Mouse (Mus musculus): ENCODE measurements at regions not wholly inside any gene's neighbourhood (a gene's known extent, or its start where the extent isn't known, plus 50 kb on each side); places are given as distances from the start of the nearest gene placed in this dataset.
A peak's percentile ranks its signal among the peaks of the same experiment; 100 is the strongest.

DNA sequence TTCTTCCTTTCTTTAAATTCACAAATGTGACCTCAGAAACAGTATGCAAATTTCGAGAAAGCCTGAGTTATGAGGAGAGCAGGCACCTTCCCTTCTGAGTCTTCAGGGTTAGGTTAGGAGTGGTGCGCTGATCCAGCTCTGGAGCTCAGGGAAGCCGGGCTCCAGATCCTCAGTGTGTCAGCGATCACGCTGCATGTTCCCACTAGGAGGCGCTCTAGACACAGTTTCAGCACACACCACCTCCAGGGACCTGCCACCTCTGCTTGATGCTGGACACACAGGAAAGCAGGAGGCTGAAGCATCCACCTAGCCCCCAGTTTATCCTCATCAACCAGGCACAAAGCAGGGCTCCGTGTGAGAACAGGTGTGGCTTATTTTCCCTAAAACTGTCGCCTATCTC, 165.6 kb downstream of the Glrx3 start:
- no peak overlapping the region for H3K4me3 ChIP-seq
- H3K27ac ChIP-seq = no peak overlapping the region
- TF ChIP-seq CTCF (conservative IDR thresholded peaks at IDR 0.05) = peak; percentile 88
- DNase-seq (ENCODE audit: low spot score in 2 of 2) = peak; percentile 61 to 86

DNA sequence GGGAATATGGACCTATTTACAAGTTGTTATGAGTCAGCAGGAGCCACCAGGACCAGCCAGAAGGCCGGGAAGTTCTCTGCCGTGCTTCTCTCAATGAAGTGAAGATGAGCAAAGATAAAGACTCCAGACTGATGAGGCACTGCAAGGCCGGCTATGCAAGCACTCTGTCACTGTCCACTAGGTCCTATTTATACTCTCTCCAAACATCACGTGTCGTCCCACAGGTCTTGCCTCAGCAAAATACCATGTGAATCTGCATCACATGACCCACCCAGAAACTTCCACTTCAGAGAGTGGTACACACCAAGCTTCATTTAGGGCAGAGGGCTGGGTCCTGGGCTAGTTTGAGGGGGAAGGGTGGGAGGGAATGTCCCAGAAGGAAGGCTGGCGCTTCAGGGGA, 172.3 kb downstream of the Glrx3 start:
- DNase-seq (ENCODE audit: low spot score in 2 of 2) = no peak
- no peak for TF ChIP-seq CTCF (conservative IDR thresholded peaks at IDR 0.05)
- H3K27ac ChIP-seq = no peak overlapping the region
- H3K4me3 ChIP-seq = no peak overlapping the region

DNA sequence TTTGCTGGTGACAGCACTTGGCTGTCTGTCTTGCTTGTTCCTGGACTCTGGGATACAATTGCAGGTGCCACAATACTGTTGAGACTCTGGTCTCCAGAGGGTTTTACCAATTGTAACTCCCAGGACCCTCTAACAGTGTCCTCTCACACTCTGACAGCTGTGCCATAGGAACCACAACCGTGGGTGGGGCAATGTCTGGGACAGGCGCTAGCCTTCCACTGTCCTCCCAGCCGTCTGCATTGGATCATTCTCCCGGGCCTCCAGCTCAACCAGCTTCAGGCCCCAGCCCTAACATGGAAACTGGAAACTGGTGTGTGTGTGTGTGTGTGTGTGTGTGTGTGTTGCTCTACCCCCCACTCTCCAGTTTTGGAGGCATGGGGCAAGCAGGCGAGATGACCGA, 173.9 kb downstream of the Glrx3 start:
- H3K27ac ChIP-seq = no peak overlapping the region
- no peak for DNase-seq (ENCODE audit: low spot score in 2 of 2)
- no peak overlapping the region for H3K4me3 ChIP-seq
- TF ChIP-seq CTCF (conservative IDR thresholded peaks at IDR 0.05) = no peak

DNA sequence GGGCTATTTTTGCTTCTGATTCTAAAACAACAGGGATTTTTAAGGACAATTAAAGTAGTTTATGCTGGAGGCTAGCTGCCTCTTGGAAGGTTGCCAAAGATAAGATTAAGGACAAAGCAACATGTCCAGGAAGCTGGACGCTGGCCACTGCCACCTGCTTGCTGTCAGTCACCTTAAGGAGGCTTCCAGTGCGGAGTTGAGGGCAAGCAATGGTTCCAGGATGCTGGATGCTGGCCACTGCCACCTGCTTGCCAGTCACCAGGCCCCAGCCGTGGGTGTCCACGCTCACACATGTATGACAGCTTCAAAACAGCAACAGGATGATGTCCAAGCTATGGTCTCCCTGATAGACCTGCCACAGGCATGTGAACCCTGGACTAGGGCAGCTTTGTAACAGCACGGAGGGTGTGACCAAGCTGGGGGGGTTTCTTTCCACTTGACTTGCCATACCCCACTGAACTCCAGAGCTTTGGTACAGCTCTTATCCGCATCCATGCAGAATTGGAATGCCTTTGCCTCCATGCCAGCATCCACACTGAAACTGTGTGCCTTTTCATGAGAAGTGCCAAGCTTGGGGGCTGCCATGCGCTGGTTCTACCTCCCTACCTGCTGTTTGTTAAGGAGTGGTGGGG, 174.6 kb downstream of the Glrx3 start:
- no peak for TF ChIP-seq CTCF (conservative IDR thresholded peaks at IDR 0.05)
- Histone ChIP-seq H3K4me3 (no peak overlapping the region), H3K27ac (no peak overlapping the region)
- DNase-seq (ENCODE audit: low spot score in 2 of 2) = no peak

DNA sequence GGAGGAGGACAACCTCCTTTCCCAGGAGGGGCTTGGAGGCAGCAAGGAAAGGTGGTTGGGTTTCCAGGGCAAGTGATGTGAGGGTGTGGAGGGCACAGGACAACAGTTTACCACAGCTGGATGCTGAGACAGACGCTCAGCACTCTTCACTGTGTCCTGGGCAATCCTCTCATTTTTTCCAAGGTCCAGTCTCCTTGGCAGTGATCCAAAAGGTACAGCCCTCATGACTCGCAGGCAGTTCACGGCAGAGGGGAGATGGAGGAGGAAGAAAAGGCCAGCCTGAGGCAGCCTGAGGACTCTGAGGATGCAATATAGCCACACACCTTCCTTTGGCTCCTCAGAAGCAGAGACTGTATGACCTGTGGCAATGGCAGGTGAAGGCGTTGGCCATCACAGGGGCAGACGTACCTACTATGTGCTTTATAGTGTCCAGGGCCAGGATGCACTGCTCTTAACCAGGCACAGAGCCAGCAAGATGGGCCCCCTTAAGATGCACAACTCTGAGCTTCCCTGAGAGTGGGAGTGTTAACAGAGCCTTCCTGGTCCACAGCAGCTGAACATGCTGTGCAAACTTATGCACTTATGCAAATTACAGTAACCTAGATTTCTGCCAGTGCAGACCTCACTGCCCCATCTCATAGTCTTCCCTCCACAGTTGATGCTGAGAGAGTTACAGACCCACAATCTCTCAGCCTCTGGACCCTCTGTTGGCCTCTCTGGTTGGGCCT, 181.2 kb downstream of the Glrx3 start:
- no peak for TF ChIP-seq CTCF (conservative IDR thresholded peaks at IDR 0.05)
- Histone ChIP-seq H3K27ac (no peak overlapping the region), H3K4me3 (no peak overlapping the region)
- DNase-seq (ENCODE audit: low spot score in 2 of 2) = no peak

DNA sequence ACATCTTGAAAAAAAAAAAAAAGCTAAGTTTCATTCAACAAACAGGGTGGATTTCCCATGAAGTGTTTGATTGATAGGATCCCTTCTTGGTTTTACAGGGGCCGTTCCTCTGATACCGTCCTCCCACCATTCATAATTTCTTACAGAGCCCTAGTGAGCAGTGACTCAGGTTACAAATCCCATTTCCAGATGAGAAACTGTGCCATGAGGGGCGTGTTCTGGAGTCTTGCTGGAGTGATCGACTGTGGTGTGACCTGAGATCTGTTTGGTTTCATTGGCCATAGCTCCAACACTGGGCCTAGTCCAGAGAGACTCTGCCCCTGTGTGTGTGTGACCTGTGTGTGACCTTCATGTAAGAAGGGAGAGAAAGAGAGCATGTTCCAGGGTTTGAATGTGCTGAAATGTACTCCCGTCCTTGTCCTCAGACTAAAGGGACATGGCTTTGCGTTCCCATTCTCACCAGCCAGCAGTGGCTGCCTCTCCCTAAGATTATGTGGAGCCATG, 181.9 kb downstream of the Glrx3 start:
- no peak for TF ChIP-seq CTCF (conservative IDR thresholded peaks at IDR 0.05)
- Histone ChIP-seq H3K27ac (no peak overlapping the region), H3K4me3 (no peak overlapping the region)
- DNase-seq (ENCODE audit: low spot score in 2 of 2) = no peak

DNA sequence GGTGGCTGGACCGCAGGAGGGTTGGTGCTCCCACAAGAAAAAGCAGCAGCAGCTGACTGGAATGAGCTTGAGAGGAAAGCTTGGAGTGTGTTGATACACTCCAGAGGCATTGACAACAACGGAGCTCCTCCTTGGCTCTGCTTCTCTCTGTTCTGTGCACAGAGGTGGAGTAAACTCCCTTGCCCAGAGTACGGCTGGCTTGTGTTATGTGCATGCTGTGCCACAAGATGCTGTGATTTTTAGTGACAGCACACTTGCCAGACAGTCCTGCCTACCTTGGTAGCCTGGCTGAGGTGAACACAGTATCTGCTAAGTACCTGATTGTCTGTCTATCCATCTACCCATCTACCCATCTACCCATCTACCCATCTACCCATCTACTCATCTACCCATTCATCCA, 190.9 kb downstream of the Glrx3 start:
- no peak for DNase-seq (ENCODE audit: low spot score in 2 of 2)
- no peak for TF ChIP-seq CTCF (conservative IDR thresholded peaks at IDR 0.05)
- Histone ChIP-seq H3K27ac (no peak overlapping the region), H3K4me3 (no peak overlapping the region)

DNA sequence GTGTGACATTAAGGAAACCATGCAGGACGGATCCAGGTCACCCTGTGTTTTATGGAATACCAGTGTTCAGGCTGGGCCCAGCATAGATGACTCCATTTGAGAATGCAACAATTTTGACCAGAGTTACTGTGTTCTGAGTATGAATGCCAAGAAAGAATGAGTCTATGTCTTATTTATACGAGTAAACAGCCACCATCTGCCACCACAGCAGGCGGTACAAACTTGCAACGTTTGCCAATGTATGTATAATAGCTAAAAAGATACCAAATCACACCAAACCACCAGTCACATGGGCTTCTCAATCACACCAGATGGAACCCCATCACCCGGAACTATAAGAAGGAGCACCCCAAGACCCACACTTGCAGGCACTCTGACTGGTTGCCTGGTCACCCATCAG, 192.1 kb downstream of the Glrx3 start:
- H3K4me3 ChIP-seq = no peak overlapping the region
- TF ChIP-seq CTCF (conservative IDR thresholded peaks at IDR 0.05) = no peak
- peak; percentile 52 to 61 for DNase-seq (ENCODE audit: low spot score in 2 of 2)

DNA sequence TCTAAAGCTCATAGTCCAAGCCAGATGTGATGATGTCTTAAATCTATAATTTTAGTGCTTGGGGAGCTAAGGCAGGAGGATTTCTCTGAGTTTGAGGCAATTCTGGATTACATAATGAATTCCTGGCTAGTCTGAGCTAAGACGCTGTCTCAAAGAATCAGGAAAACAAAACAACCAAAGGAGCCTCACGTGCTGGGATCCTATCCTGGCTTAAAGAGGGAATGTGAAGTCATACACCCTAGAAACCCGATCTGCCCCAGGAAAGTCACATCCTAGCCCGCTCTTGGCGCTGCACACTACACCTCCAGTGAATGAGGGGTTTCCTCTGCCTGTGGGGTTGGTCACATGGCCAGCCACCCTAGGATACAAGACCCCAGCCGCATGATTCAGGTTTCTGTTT, 211.2 kb downstream of the Glrx3 start:
- Histone ChIP-seq H3K27ac (no peak overlapping the region), H3K4me3 (no peak overlapping the region)
- no peak for TF ChIP-seq CTCF (conservative IDR thresholded peaks at IDR 0.05)
- no peak for DNase-seq (ENCODE audit: low spot score in 2 of 2)

More for the DNA sequence above, 192.1 kb downstream of the Glrx3 start:
- peak overlapping the region; percentile 28; the same call in 1 of the 2 replicates for H3K27ac ChIP-seq

DNA sequence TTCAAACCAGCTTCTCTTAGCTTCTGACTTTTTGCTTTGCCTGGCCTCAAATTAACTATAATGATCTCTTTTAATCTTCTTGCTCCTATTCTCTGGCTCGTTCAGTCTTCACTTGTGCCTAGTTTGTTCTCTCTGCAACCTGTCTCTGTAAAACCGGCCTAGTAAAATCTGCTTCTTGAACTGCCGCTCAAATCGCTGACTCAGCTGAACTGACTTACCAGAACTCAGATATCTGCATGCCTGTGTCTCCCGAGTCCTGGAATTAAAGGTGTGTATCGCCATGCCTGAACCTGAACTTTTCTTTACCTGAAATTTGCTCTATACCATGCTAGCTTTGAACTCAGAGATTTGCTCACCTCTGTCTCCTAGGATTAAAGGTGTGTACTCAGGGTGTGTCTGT, 212.2 kb downstream of the Glrx3 start:
- DNase-seq (ENCODE audit: low spot score in 2 of 2) = no peak
- H3K27ac ChIP-seq = no peak overlapping the region
- no peak overlapping the region for H3K4me3 ChIP-seq
- TF ChIP-seq CTCF (conservative IDR thresholded peaks at IDR 0.05) = no peak

DNA sequence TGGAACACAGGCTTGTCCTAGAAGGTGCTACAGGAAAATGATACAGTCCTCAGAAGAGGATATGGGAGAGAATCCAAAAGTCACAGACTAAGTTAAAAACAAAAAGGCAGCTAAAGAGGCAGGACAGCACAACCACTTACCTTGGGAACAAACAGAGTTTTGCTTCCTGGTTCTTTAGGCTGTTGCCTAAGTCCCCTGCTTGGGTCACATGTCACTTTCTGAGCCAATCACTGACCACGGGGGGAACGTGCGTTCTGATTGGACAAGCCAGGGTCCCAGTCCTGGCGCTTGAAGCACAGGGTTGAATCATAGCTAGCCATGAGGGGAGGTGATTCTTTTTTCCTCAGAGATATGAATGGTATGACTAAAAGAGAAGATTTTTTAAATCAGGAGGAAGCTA, 216.4 kb downstream of the Glrx3 start:
- TF ChIP-seq CTCF (conservative IDR thresholded peaks at IDR 0.05) = no peak
- no peak for DNase-seq (ENCODE audit: low spot score in 2 of 2)

DNA sequence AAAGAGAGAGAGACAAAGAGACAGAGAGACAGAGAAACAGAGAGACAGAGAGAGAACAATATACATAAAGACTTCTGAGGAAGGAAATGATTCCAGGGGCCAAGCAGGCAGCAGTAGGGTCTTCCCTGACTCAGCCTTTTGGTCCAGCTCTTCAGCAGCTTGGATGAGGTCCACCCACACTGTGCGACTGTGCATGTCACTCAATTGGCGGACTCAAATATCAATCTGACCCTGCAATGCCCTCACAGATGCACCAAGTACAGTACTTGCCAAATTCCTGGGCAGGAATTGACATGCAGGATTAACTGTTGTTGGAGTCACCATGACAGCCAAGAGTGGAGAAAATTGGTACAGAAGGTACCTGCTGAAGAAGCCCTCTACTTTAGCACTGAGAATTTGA, 229.8 kb downstream of the Glrx3 start:
- no peak for TF ChIP-seq CTCF (conservative IDR thresholded peaks at IDR 0.05)
- no peak overlapping the region for H3K4me3 ChIP-seq
- DNase-seq (ENCODE audit: low spot score in 2 of 2) = no peak
- no peak overlapping the region for H3K27ac ChIP-seq

More for the DNA sequence above, 216.4 kb downstream of the Glrx3 start:
- Histone ChIP-seq H3K4me3 (no peak overlapping the region), H3K27ac (no peak overlapping the region)

DNA sequence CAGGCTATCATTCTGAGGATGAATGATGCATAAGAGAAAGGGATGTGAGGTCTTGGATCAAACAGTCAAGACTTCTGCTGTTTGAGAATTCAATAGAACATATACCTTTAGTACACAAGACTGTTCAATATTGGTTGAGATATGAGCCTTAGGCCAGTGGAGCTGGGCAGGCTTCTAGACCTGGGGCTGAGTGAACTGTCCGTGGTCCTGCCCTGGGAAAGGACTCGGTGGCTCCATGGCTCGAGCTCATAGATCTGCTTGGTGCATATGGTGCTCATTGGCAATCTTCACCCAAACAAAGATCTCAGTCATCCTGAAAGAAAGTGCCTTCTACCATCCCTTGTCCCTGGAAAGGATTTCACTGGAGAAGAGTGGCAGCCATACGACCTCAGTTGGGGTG, 233.7 kb downstream of the Glrx3 start:
- H3K4me3 ChIP-seq = no peak overlapping the region
- H3K27ac ChIP-seq = no peak overlapping the region
- no peak for TF ChIP-seq CTCF (conservative IDR thresholded peaks at IDR 0.05)
- no peak for DNase-seq (ENCODE audit: low spot score in 2 of 2)

DNA sequence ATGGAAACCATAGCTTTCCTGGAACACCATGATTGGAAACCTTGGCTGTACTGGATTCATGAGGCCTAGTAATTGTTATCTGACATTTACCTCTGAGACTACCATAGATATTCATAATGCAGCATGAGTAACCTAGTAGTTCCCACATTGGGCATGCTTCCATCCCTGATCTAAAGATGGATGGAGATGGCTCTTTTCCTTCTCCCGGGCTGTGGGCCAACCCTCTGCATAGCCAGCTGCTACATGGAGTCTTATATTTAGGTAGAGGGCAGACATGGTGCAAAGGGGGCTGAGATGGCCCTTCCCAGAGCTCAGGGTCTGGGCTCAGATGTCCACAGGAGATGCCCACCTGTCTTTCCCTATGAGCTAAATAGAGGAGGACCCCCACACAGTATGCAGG, 237.2 kb downstream of the Glrx3 start:
- Histone ChIP-seq H3K4me3 (no peak overlapping the region), H3K27ac (no peak overlapping the region)
- no peak for TF ChIP-seq CTCF (conservative IDR thresholded peaks at IDR 0.05)
- peak; percentile 11 to 13 for DNase-seq (ENCODE audit: low spot score in 2 of 2)
